Mouse (Mus musculus): ENCODE results near the gene 4930426L09Rik.

The 4930426L09Rik gene

DNA sequence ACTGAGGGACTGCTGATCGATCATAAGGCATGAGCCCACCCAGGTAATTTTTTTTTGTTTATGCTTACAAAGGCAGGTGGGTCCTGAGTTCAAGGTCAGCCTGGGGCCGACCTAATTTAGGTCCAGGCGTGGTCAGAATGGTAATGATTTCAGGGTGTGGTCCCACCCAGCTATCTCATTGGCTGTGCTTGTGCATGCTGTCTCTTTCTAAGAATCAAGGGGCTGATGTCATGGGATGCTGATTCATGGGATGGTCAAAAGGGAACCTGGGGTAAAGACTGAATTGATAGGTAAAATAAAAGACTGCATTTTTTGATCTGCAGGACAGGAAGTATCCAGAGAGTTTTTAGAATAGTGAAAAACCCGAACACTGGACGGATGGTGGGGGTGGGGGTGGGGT lies 31.6 kb upstream of the 4930426L09Rik start:
- CTCF ChIA-PET: interaction anchor here in 1 of 4 experiments (0.6 kb wide), 1 partner anchor 38 kb away, joined by 3 read pairs; no protein-coding TSS in a partner anchor
- POLR2A ChIA-PET: interaction anchor here in 1 of 4 experiments (0.7 kb wide), 1 partner anchor 10 kb away, joined by 4 read pairs; no protein-coding TSS in a partner anchor

DNA sequence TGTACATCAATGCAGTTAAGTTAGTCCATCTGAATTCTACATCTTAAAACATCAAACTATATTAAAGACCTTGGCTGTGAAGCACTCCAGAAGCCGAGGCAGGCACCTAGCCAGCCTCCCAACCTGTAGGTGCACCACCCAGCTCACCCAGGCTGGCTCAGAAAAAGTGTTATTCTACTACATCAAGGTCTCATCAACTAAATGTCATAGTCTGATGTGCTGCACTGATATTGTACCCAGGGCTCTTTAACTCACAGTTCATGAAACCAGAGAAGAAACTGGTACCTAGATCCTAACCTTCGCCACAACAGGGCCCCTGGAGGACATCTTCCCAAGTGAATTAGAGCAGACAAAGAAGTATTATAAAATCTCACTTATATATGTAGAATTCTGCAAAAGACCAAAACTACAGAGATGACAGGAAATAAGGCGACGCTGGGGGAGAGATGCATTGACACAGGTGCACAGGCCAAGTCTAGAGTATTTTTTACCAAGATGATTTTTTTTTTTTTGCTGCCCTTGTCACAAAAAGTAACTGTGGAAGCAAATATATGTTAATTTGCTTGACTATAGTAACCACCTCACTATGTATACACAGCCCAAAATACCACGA lies 30.6 kb upstream of the 4930426L09Rik start:
- ChIA-PET CTCF (no interaction called here), POLR2A (interaction anchor here in 2 of 4 experiments (0.6 to 0.7 kb wide), 3 partner anchors 9 to 442 kb away, joined by 3 to 6 read pairs (median 4); no protein-coding TSS in a partner anchor)

DNA sequence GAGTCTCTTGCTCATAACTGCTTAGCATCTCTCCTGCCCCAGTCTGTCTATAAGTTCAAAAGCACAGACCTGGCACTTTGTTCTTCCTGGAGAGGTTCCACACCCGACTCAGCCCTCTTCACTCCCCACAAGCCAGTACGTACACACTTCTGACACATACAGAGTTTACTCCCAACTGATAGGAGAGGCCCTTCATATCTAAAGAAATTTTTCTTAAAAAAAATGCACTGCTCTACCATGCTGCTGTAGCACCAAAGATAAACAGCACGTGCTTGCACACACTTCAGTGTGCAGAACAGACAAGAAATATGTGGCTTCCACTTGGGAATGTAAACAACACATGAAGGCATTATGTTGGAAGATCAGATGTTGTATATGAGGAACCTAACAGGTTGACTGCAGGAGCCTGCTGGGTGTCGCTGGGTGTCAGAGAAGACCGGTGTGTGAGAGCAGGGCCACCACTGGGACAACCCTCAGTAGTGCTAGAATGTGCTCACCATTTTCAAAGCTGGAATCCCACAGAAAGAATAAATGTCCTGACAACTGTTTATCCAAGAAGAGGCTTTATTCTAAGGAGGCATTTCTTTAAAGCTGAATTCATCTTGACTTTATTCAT lies 29.0 kb upstream of the 4930426L09Rik start:
- CTCF ChIA-PET: interaction anchor here in 1 of 4 experiments (0.6 to 1.2 kb wide), 2 partner anchors 29 to 129 kb away, joined by 3 read pairs; partner anchors contain the start of genes 4930426L09Rik and Pip4k2a

DNA sequence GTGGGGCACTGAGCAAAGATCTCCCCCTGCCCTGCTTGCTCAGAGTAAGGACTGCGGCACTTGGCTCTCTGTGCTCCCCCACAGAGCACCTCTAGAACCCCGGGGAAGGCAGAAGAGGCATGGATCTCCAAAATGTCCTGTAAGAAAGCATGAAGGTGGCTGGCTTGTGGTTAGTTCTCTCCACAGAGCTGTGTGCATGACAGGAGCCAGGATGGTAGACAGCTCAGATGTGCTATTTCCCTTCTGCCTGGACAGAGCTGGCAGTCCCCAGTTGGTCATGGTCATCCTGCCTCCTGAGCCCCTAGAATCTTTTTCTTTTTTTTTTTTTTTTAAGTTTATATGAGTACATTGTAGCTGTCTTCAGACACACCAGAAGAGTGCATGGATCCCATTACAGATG lies 27.7 kb upstream of the 4930426L09Rik start:
- ChIA-PET CTCF (interaction anchor here in 2 of 4 experiments (0.7 to 1.2 kb wide), 3 partner anchors 26 to 130 kb away, joined by 3 to 9 read pairs (median 3); no protein-coding TSS in a partner anchor), POLR2A (interaction anchor here in 1 of 4 experiments (0.6 kb wide), 1 partner anchor 617 kb away, joined by 4 read pairs; no protein-coding TSS in a partner anchor)

More for the DNA sequence above, 29.0 kb upstream of the 4930426L09Rik start:
- POLR2A ChIA-PET: no interaction called here

DNA sequence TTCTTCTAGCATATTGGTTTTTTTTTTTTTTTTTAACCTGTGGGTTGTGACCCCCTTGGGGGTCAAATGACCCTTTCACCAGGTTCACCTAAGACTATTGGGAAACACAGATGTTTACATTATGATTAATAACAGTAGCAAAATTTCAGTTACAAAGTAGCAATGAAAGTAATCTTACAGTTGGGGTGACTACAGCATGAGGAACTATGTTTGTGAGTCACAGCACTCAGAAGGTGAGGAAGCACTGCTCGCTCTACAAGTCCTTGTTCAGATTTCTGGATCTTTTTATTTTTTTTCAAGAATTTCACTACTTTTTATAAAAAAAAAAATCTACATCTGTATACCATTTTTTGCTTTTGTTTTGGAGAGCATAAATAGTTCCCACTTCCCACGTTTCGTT lies 26.6 kb upstream of the 4930426L09Rik start:
- CTCF ChIA-PET: interaction anchor here in 1 of 4 experiments (0.7 kb wide), 1 partner anchor 210 kb away, joined by 15 read pairs; no protein-coding TSS in a partner anchor
- POLR2A ChIA-PET: interaction anchor here in 1 of 4 experiments (0.6 kb wide), 1 partner anchor 908 kb away, joined by 3 read pairs; no protein-coding TSS in a partner anchor

DNA sequence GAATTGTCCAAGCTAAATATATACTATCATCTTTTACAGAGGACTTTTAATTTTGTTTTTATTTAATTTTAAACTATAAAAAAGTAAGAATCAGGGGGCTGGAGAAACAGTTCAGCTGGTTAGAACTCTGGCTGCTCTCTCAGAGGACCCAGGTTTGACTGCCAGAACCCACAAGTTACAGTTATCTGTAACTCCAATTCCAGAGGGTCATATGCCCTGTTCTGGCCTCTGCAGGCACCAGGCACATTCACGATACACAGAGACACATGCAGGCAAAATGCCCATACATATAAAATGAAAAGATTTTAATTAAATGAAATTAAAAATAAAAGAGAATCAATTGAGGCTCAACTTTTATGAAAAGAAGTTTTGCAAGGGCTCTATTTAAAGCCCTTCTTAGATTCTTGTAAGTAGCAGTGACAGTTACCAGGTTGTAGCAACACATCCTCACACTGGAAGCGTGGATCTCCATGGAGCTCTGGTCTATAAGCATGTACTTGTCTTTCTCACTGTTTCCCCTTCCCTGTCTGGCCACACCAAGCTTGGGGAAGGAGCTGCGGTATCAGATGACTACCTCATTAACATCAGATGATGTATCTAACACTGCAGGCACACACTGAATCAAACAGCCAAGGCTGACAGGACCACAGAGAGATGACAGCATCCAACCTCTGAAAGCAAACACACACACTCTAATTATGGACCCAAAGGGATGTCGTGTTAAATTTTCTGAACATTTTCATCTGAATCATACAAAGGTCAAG lies 23.1 kb upstream of the 4930426L09Rik start:
- CTCF ChIA-PET: no interaction called here
- POLR2A ChIA-PET: no interaction called here

DNA sequence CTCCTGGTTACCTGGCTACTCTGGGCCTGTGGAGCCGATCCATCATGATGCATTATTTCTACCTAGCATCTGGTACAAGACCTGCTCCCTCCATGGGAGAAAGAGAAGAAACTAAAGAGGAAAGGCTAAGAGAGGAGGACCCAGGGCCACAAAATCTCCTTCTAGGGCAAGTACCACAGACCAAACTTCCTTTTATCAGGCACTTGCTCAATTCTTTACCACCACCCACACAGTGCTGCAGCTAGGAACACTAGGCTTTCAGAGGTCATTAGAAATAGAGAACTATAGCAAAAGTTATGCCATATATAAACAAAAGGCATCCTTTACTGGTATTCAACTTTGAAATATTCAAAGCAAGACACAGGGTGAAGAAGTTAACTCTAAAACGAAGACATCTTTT lies 22.0 kb upstream of the 4930426L09Rik start:
- ChIA-PET CTCF (no interaction called here), POLR2A (interaction anchor here in 1 of 4 experiments (0.6 kb wide), 1 partner anchor 8 kb away, joined by 3 read pairs; no protein-coding TSS in a partner anchor)

DNA sequence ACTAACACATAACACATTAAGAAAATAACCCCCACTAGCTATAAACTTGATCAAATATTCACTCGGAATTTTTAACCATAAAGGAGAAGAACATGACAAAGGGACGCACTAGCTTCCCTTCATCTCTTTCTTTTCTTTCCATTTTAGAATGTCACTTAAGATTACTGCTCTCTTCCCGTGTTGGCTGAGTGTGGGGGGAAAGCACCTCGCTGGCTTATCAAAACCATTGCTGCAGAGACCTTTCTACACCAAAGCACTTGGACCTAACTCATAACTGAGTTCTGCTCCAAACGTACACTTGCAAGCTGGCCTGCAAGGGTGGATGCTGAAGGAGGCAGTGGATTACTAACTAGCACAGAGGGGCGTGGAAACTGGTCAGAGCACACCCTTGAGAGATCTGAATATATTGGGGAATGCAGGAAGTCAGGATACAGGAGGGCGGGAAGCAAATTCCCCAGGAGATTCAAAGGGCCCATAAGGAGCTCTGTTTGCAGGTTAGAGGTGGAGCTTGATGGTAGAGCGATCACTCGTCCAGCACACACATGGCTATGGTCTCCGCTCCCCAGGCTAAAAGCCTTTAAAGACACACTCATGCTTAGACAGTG lies 20.8 kb upstream of the 4930426L09Rik start:
- ChIA-PET POLR2A (interaction anchor here in 2 of 4 experiments (0.6 to 1.7 kb wide), 4 partner anchors 11 to 124 kb away, joined by 3 to 4 read pairs (median 4); no protein-coding TSS in a partner anchor), CTCF (interaction anchor here in 1 of 4 experiments (0.6 kb wide), 1 partner anchor 122 kb away, joined by 3 read pairs; no protein-coding TSS in a partner anchor)

DNA sequence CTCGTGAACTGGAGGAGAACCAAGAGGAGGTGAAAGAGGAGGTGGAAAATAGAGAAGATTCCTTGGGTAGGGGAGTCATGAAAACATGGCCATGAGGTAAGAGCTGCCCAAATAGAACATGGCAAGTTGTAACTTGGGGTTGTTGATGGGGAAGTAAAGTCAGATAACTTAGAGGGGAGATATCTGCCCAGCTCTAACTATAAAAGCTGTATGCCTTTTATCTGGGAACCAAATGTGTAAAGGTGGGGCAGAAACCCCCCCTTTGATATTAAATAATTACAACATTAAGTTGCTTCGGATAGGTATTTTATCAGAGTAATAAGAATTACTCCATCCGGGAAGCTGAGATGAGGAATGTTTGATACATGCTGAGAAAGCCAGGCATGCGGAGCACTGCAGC lies 19.1 kb upstream of the 4930426L09Rik start:
- POLR2A ChIA-PET: interaction anchor here in 2 of 4 experiments (0.6 to 1.5 kb wide), 3 partner anchors 14 to 1985 kb away, joined by 3 to 6 read pairs (median 4); partner anchors contain the start of genes 4930426L09Rik (in 1 of the 2) and Pip4k2a (in 1 of the 2)
- CTCF ChIA-PET: interaction anchor here in 1 of 4 experiments (0.6 kb wide), 1 partner anchor 21 kb away, joined by 6 read pairs; no protein-coding TSS in a partner anchor

DNA sequence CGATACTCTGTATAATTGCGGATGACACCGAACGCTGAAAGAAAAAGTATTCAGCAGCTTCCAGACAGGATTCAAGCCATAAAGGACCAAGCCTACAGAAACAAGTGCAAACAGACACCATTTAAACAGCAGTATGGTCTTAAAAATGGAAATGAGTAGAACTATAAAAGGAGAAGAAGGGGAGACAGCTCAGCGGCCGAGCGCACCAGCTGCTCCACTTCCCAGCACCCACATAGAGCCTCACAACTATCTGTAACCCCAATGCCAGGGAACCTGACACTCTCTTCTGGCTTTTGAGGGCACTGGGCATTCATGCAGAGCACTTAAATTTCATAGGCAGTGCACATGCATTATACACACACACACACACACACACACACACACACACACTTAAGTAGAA lies 18.5 kb upstream of the 4930426L09Rik start:
- POLR2A ChIA-PET: interaction anchor here in 1 of 4 experiments (1.0 to 1.5 kb wide), 2 partner anchors 14 to 19 kb away, joined by 4 to 6 read pairs; partner anchors contain the start of genes 4930426L09Rik and Pip4k2a
- CTCF ChIA-PET: interaction anchor here in 2 of 4 experiments (0.5 to 0.6 kb wide), 2 partner anchors 22 to 1145 kb away, joined by 5 to 6 read pairs; no protein-coding TSS in a partner anchor

DNA sequence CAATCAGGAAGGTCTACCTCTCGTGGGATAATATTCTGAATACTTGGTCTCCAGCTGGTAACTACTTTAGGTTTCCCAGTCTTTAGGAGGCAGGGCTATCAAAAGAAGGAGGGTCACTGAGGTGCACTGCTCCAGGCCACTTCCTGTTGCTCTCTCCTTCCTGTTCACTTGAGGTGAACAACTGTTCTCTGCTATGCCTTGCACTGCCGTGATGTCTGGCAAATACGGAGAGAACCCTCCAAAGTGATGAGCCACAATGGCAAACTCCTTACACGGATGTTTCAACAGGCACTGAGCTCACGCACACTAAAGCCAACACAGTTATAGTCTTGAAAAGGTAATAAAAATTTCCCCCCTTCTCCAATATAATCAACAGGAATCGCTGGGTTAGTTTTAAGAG lies 15.6 kb upstream of the 4930426L09Rik start:
- POLR2A ChIA-PET: interaction anchor here in 1 of 4 experiments (1.8 kb wide), 1 partner anchor 9 kb away, joined by 4 read pairs; no protein-coding TSS in a partner anchor
- CTCF ChIA-PET: no interaction called here

DNA sequence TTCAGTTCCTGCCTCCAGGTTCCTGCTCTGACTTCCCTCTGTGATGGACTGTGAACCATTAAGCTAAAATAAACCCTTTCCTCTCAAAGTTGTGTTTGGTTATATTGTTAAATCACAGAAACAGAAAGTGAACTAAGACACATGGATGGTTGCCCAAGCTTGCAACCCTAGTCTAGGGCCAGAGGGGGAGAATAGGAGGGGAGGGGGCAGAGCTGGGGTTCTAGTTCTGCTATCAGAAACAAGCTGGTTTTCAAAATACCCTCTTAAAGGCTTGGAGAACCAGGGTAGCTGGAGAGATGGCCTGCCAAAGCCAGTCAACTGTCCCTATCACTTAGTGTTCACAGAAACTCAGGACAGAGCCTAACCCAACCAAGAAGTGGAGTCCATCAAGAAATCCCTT lies 14.6 kb upstream of the 4930426L09Rik start:
- ChIA-PET POLR2A (interaction anchor here in 1 of 4 experiments (1.8 kb wide), 1 partner anchor 10 kb away, joined by 4 read pairs; no protein-coding TSS in a partner anchor), CTCF (no interaction called here)

DNA sequence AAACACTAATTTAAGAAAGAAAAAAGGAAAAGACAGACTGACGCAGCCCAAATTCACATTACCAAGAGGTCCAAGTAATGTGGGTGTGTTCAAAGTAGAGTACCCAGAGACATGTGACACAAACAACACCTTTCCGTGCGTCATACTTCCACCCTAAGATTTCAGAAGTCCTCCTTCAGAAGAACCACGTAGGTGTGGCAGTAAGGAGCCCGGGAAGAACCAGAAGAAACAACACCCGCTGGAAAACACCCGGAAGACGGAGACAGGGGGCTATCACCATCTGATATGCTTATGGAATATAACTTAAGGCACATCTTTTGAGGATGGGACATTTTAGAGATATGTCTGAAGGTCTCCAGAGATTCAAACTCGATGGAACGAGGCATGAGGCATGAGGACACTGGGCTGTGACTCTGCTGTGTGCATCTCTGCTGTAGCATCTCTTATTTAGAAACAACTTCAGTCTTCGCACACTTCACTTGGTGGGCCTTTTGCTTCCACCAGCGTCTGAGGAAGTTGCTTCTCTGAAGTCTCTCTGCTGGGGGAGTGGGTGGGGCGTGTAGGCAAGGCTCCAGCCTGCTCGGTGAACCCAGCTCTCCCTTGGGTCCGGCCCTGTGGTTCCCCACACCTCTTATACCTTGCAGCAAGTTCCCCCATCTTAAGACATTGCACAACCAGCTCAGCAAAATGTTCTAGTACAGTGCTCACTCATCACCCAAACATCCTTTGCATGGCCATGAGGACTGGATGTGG lies 13.9 kb upstream of the 4930426L09Rik start:
- ChIA-PET CTCF (no interaction called here), POLR2A (interaction anchor here in 1 of 4 experiments (1.8 kb wide), 1 partner anchor 11 kb away, joined by 4 read pairs; no protein-coding TSS in a partner anchor)

DNA sequence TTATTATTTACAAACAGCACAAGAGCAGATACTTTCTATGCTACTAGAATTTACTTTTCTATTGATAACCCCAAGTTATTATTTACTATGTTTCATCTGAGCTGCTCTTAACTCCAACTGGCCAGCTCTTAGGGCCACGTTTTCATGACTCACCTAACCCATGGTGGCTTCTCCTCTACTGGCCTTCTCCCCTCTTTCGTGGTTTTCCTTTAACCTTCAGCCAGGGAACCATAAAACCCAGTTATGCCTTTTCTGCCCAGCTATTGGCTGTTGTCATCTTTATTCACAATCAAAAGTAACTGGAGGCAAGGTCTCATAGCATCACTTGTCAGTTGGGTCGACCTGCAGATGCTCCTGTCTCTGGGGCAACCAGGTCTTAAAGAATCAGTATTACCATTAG lies 12.6 kb upstream of the 4930426L09Rik start:
- CTCF ChIA-PET: no interaction called here

DNA sequence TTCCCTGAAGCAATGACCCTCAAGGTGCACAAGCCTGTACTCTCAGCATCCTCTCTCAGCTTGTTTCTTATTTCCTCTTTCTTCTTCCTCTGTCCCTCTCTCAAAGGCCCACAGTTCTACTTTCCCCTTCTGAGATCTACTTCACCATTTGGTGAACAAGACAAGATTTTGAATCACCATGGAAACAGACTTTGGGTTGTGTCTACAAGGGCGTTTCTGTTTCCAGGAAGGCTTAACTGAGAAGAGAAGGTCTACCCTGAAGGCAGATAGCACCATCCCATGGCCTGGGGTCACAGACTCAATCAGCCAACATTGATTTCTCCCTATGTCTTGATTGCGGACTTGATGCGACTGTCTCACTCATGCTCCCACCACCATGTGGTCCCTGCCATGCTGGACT lies 9.3 kb upstream of the 4930426L09Rik start:
- CTCF ChIA-PET: no interaction called here
- POLR2A ChIA-PET: interaction anchor here in 1 of 4 experiments (1.7 kb wide), 1 partner anchor 11 kb away, joined by 4 read pairs; no protein-coding TSS in a partner anchor

More for the DNA sequence above, 12.6 kb upstream of the 4930426L09Rik start:
- POLR2A ChIA-PET: no interaction called here

DNA sequence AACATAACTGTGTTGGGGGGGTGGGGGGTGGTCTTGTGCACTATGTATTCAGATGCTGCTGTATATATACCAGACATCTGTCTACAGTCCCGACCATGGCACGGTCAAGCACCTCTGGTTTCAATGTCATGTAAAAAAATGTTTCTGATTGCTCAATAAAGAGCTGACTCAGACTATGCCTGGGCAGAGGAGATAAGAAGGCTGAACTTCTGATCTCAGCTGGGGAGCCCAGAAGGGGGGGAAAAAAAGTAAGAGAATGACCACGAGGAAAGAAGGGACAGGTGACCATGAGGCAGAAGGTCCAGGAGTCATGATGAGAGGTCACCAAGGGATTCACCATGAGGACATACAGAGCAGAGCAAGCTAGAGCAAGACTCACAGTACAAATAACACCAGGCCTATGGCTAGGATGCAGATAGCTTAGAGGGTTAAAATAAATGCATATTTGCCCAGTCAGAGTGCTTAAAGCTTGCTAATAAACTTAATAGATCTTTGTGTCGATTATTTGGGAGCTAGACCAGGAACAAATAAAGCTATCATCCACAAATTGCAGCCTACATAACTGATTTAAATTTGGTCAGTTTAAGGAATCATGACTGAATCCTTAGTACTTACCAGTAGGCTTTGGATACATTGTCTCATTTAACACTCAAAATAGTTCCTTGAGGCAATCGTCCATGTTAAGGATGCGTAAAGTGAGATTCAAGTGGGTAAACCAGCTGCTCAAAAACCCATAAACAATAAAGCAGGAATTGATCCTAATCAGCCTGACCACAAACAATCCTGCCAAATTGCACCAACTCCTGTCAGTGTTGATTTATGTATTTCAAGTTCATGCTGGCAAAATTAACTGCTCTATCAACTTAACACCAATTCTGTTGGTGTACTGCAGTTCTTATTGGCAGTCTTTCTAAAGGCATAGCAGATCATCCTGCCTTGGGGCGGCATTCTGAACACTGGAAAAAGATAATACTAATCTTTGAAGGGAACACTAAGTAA lies 5.3 kb upstream of the 4930426L09Rik start:
- CTCF ChIA-PET: interaction anchor here in 1 of 4 experiments (0.6 kb wide), 1 partner anchor 18 kb away, joined by 3 read pairs; no protein-coding TSS in a partner anchor
- POLR2A ChIA-PET: interaction anchor here in 1 of 4 experiments (1.5 kb wide), 1 partner anchor 13 kb away, joined by 6 read pairs; no protein-coding TSS in a partner anchor

Measured in embryonic stem cell, embryonic (primary cell).